Mouse (Mus musculus): ENCODE results near the gene Zswim4.

Zswim4 gene

GRCm38 (mm10) chr8:84236998-84237473, at the start of gene Zswim4:
TSS of gene Zswim4 (minus strand) at chr8:84237055.
- DNase-seq = peak; percentile 97

- peak in 1 of 2 experiments; percentile 27 for DNase-seq
Measured at GRCm38 (mm10) chr8:84285665-84286064, 48.8 kb upstream of the Zswim4 start.

GRCm38 (mm10) chr8:84284608-84285063, 47.8 kb upstream of the Zswim4 start:
- DNase-seq = no peak

GRCm38 (mm10) chr8:84280777-84281176, 43.9 kb upstream of the Zswim4 start:
- no peak for DNase-seq

GRCm38 (mm10) chr8:84276447-84276846, 39.6 kb upstream of the Zswim4 start:
- no peak for DNase-seq

GRCm38 (mm10) chr8:84273968-84274367, 37.1 kb upstream of the Zswim4 start:
- DNase-seq = no peak

GRCm38 (mm10) chr8:84272302-84272701, 35.4 kb upstream of the Zswim4 start:
- DNase-seq = no peak

GRCm38 (mm10) chr8:84269950-84270773, 33.3 kb upstream of the Zswim4 start, which contains the start of gene Ccdc130:
TSS of gene Ccdc130 (minus strand) at chr8:84270380.
- DNase-seq = peak; percentile 99

- DNase-seq = no peak
Measured at GRCm38 (mm10) chr8:84261098-84261497, 24.2 kb upstream of the Zswim4 start.

- DNase-seq = peak; percentile 69 to 70
Measured at GRCm38 (mm10) chr8:84256822-84257610, 20.2 kb upstream of the Zswim4 start, which contains the start of gene Mri1. TSS of gene Mri1 (minus strand) at chr8:84257326.

- DNase-seq = no peak
Measured at GRCm38 (mm10) chr8:84256458-84256821, 19.6 kb upstream of the Zswim4 start.

- no peak for DNase-seq
Measured at GRCm38 (mm10) chr8:84255858-84256257, 19.0 kb upstream of the Zswim4 start.

GRCm38 (mm10) chr8:84249257-84250170, 12.7 kb upstream of the Zswim4 start, which contains the start of gene D8Ertd738e:
TSS of gene D8Ertd738e (minus strand) at chr8:84249719.
- peak; percentile 78 to 85 for DNase-seq

GRCm38 (mm10) chr8:84241821-84242220, 5.0 kb upstream of the Zswim4 start:
- no peak for DNase-seq

GRCm38 (mm10) chr8:84241167-84241566, 4.3 kb upstream of the Zswim4 start:
- no peak for DNase-seq

- no peak for DNase-seq
Measured at GRCm38 (mm10) chr8:84237542-84238229, 831 bp upstream of the Zswim4 start.

GRCm38 (mm10) chr8:84236410-84236997, 351 bp downstream of the Zswim4 start:
- no peak for DNase-seq

GRCm38 (mm10) chr8:84235746-84236409, 977 bp downstream of the Zswim4 start:
- no peak for DNase-seq

- DNase-seq = no peak
Measured at GRCm38 (mm10) chr8:84233055-84233454, 3.8 kb downstream of the Zswim4 start.

GRCm38 (mm10) chr8:84230735-84231134, 6.1 kb downstream of the Zswim4 start:
- no peak for DNase-seq

All from spleen, adult 18-20 months (tissue).